Mouse (Mus musculus) thymus, postnatal 25 days (tissue): ENCODE data around the gene Lrr1.
"Not testable (repeated sequence)": the region's sequence is repeated elsewhere in the genome, so short reads cannot be mapped to it uniquely, and the experiment has no call there.

Source experiments
- DNase-seq: peaks from one replicate; pipeline ENCODE4 v3.0.0; 2022

Gene Lrr1

GRCm38 (mm10) chr12:69168461-69169106 is at the start of gene Lrr1:
TSS of gene Lrr1 (plus strand) at chr12:69168814.
- peak; percentile 87 for DNase-seq

- DNase-seq = no peak
These were observed 48.7 kb upstream of the Lrr1 start for GRCm38 (mm10) chr12:69119908-69120307.

DNA sequence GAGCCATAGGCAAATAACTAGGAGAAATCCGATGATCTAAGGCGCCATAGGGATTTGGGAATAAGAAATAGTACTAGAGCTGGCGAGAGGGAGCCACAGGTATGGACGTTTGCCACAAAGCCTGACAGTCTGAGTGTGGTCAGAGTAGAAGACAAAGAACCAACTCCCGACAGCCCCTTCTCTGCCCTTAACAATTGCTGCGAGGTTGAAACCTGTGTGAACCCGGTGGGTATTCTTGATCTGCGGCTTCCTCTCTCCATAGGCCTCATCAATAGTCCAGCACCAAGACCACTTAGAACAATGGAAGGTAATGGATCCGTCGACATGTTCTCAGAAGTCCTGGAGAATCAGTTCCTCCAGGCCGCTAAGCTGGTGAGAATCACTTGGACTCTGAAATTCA is 45.8 kb upstream of the Lrr1 start:
- DNase-seq = no peak

DNA sequence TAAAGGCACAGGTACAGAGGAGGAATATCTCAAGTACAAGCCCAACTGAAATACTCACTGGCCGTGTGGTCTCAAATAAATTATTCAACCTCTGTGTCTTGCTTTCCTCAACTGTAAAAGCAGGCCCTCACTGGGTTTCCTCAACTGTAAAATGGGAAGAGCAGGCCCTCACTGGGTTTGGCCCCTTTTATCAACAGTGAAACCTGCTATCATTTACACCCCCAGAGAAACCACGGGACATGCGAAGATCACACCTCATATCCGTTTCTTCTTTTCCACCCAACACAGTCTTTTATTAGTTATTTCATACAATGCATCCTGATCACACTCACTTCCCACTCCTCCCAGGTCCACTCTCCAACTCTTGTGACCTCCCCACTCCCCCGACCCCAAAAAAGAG is 43.5 kb upstream of the Lrr1 start:
- DNase-seq = no peak

- DNase-seq = peak; percentile 44
These were observed 41.4 kb upstream of the Lrr1 start for GRCm38 (mm10) chr12:69127170-69127569.

DNA sequence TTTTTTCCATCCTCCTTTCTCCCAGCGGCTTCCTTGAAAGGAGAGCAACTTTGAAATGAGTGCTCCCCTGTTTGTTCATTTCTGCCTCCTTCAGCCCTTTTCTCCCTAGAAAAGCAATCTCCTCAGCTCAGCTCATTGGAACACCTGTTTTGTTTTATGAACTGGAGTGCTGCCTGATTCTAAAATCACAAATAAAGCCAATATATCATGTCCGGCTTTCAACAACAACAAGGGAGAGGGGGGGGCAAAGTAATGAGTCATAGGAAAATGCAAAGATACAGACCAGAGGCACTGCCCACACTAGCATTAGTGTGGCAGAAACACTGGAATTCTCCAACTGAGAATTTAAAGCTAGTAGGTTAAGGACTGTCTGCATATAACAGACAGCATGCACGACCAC is 41.0 kb upstream of the Lrr1 start:
- no peak for DNase-seq

GRCm38 (mm10) chr12:69129634-69130310 is 38.8 kb upstream of the Lrr1 start:
- no peak for DNase-seq

DNA sequence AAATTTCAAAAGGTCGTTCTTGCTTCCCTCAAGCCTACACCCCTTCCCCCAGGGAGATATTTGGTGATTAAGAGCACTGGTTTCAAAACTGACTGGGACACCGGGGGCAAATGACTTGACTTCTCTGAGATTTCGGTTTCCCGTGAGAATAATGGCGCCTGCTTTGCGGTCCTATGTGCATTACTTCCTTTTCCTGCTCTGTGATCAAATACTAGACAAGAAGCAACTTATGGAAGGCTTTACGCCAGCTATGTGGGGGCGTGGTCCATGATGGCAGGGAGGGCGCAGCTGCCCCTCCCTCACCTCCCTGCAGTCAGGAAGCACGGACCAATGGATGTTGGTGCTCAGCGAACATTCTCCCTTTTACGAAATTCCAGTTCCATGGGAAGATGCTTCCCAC is 38.1 kb upstream of the Lrr1 start:
- DNase-seq = no peak

DNA sequence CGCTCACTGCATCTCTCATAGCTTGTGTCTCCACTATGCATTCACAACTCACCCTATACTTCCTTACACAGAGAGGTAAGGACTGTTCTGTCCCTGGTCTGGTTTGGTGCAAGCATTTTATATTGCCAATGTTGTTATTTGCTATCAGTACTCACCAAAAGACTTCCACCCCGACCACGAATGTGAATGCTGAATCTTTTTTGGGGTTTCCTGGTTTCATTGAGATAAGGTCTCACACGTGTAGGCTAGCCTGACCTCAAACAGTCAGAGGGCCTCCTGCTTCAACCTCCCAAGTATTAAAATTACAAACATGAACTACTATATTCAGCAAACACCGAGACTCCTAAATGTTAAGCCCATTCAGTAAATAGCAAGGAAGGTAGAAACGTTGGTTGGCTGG is 37.3 kb upstream of the Lrr1 start:
- no peak for DNase-seq

DNA sequence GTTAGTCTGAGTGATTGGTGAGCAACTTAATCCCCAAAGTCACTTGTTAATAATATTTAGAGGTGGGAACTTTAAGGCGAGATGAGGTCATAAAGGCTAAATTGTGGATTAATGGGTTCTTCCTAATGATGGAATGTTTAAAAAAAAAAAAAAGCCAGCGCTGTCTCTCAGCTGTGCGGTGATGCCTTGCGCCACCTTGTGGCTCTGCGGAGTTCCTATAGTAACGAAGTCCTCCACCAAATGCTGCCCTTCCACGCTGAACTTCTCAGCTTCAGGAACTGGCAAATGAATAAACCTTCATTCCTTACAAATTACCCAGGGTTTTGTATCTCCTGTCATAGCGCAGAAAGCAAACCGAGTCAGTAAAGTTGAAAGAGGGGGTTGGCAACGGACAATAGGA is 36.6 kb upstream of the Lrr1 start:
- DNase-seq = peak; percentile 28

DNA sequence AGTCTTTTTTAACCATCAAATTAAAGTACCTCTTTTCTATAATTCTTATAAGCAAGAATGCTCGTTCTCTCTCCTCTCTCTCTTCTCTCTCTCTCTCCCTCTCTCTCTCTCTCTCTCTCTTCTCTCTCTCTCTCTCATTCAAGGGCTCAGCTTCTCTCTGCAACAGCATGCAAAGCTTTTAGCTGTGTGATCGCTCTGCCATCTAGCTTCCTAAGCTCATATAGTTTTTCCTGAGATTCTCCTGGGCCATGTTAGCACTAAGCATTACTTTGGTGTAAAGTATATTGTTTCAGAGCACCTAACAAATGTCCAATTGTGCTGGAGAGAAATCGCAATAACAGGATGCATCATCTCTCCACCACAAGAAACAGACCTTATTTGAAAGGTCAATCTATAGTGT is 29.4 kb upstream of the Lrr1 start:
- no peak for DNase-seq

DNA sequence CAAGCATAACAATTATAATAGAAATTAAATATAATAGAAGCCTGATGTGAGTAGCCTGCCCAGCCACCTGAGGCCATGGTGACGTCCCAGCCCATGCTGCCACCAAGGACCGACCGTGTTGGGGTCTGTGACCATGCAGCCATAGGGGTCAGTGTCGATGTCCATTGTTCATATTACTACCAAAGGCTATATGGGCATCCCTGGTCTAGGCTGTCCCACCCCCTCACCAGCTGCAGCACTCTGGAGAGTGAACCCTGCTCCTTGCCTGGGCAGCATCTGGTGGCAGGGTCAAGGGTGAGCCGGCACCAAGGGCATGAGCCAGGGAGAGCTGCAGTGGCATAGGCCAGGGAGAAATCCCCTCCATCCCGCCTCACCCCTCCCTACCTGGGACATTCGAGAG is 28.8 kb upstream of the Lrr1 start:
- DNase-seq = no peak

GRCm38 (mm10) chr12:69143460-69143859 is 25.2 kb upstream of the Lrr1 start:
- no peak for DNase-seq

DNA sequence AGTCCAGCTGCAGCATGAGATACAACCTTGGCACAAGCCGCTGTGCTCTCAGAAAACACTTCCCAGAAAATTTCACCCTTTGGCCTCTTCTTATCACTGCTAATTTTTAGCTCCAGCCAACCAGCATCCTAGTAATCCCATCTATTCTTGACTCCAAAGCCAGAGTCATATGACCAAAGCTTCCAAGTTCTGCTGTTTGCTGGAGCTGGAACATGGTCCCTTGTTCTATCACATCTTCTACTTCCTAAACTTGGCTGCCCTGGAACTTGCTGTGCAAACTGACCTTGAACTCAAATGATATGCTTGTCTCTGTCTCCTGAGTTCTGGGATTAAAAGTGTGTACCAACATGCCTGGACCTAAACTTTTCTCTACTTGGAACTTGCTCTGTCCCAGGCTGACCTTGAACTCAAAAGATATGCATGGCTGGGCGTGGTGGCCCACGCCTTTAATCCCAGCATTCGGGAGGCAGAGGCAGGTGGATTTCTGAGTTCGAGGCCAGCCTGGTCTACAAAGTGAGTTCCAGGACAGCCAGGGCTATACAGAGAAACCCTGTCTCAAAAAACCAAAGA is 21.4 kb upstream of the Lrr1 start:
- DNase-seq = no peak

GRCm38 (mm10) chr12:69150049-69150448 is 18.6 kb upstream of the Lrr1 start:
- no peak for DNase-seq

DNA sequence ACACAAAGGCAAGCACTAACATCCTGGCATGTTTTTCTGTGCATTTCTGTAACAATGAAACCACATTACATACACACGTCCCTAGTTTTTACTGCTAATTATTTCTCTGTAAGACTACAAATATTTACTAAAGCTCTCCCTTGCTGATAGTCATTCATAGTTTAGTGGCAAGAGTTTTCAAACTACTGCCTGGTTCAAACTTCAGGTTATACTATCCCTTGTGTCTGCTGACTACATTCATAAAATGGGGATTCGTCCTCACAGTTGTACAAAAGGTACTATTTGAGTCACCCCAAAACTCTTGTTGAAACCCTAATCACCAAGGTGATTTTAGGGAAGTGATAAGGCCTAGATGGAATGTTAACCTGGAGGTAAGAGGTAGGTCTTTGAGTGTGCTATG is 12.7 kb upstream of the Lrr1 start:
- DNase-seq = no peak

DNA sequence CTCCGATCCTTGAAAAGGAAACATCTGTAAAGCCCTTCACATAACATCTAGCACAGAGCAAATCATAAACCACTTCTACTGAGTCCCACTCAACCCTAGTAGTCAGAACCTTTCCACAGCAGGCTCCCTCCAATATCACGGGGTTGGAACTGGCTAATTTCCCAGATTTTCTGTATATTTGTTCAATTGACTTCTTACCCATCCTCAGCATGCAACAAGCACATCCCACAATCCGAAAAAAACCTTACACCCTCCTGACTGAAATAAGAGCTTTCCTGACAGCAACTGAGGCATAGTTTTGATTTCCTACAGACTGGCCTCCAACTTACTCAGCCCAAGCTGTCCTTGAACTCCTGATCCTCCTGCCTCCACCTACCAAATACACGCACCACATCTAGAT is 12.2 kb upstream of the Lrr1 start:
- DNase-seq = no peak

DNA sequence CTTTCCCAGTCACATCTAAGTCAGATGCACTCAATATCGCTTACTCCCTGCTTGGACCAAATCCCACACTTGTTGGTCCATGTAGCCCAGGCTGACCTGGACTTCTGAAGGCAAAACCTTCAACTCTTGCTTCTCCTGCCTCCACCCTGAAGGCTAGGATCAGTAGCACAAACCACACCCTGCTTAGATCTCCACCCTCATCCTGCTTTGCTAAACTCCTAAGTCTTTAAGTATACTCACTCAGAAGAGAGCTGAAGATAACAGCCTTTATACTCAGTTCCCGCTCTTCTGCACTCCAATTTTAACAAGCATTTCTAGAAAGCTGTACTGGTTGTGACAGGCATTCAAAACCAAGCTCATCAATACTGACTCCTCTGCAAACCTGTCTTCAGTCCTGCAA is 11.5 kb upstream of the Lrr1 start:
- DNase-seq = no peak

- no peak for DNase-seq
These were observed 10.2 kb upstream of the Lrr1 start for GRCm38 (mm10) chr12:69158366-69158764.

DNA sequence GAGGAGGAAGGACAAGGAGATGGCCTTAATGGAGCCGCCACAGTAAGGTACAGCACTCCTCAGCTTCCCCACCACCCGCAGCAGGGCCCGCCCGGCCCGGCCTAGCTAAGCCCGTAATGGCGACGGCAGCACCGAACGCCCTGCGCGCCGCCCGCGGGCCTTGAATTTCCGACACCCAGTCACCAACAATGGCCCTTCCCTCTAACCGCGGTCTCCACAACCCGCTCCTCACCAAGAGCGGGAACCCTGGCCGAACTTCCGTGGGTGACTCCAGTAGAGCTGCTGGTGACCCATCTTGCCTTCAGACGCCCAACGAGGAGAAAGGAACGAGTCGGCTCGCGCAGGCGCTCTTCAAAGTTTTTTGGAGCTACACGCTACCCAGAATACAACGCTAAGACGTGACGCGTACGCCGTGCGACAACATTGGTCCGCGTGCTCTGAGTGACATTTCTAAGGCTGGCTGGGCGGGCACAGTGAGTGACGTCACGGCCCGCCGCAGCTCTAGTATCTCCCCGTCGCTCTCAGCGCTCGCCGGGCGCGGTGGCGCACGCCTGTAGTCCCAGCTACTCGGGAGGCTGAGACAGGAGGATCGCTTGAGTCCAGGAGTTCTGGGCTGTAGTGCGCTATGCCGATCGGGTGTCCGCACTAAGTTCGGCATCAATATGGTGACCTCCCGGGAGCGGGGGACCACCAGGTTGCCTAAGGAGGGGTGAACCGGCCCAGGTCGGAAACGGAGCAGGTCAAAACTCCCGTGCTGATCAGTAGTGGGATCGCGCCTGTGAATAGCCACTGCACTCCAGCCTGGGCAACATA is 9.6 kb upstream of the Lrr1 start, which contains the start of gene Rps29:
TSS of gene Rps29 (minus strand) at position 422 of the 813 bp plus-strand sequence.
- peak; percentile 96 for DNase-seq

GRCm38 (mm10) chr12:69159578-69159940 is 9.1 kb upstream of the Lrr1 start:
- peak; percentile 28 for DNase-seq

DNA sequence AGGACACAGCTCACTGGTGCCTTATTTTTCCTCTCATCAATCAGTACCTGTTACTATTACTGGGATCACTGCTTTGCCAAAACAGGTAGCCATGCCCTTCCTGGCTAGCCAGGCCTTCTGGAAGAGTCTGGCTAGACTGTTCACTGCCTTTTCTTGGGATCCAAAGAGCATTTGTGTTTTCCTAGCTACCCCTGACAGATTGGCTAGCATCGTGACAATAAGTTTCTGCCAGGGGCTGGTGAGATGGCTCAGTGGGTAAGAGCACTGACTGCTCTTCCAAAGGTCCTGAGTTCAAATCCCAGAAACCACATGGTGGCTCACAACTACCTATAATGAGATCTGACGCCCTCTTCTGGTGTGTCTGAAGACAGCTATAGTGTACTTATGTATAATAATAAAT is 7.9 kb upstream of the Lrr1 start:
- DNase-seq = not testable (repeated sequence)

DNA sequence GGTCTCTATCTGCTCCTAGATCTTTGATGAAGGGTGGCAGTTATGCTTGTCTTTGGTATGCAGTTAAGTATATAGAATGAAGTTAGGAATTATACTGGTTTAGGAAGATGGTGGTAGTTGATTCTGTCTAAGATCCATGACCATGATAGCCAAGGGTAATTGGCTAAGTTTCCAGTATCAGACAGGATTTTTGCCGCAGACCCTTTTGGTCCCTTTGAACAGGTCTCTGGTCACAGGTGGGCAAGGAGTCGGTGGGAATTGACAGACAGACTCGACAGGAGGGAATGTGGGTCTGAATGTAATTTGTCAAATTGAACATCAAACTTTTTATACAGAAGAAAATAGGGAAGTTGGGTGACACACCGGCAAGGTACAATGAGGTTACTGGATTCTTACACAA is 5.0 kb upstream of the Lrr1 start:
- not testable (repeated sequence) for DNase-seq

DNA sequence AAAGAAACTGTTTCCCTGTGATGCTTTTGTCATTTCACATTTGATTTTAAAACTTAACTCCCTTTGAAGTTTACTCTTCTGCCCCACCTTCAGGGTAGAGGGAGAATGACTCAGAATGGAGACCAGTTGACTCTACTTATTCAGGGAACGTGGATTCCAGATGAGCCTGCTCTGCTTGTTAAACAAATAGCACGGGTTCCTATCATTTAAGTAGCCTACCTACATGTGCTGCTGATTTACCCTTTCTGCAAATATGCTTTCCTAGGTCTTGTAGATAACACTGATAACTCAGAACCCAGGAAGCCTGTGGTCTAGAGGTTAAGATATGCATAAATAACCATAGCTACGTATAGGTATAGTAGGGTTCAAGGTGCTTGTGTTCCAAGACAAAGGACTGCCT is 3.7 kb upstream of the Lrr1 start:
- no peak for DNase-seq
